Mouse (Mus musculus) midbrain, embryonic 16.5 days (tissue): ENCODE measurements around the gene Tuba8. TPM values are rescaled to one million over a fixed set of nuclear protein-coding genes. Genes with fewer than 3 reads are reported as not detected.

Experiments used
- ATAC-seq: fragments of 200-750 bp; cut with Nextera tagmentation; 2 replicates; pipeline ENCODE4 v1.8.0; 2017; ENCODE audit warnings: moderate TSS enrichment
- H3K27ac ChIP-seq: fragments of 300-500 bp; sonication (generic); 2 replicates; pipeline ENCODE4 v1.5.1; 2014; ENCODE audit warnings: mild to moderate bottlenecking, low read length, mixed read lengths
- H3K27me3 ChIP-seq: fragments of 300-500 bp; sonication (generic); 2 replicates; pipeline ENCODE4 v1.6.1; 2014; ENCODE audit warnings: low read depth, low read length, mixed read lengths; ENCODE audit not compliant: control insufficient read depth, insufficient read depth
- H3K36me3 ChIP-seq: fragments of 300-500 bp; sonication (generic); 2 replicates; pipeline ENCODE4 v1.6.1; 2014; ENCODE audit warnings: mild to moderate bottlenecking, low read length, moderate library complexity, mixed read lengths; ENCODE audit not compliant: control insufficient read depth, insufficient read depth
- H3K4me1 ChIP-seq: fragments of 300-500 bp; sonication (generic); 2 replicates; pipeline ENCODE4 v1.6.1; 2014; ENCODE audit warnings: mild to moderate bottlenecking, low read length, mixed read lengths; ENCODE audit not compliant: control insufficient read depth, insufficient read depth
- H3K4me2 ChIP-seq: fragments of 300-500 bp; sonication (generic); 2 replicates; pipeline ENCODE4 v1.6.1; 2014; ENCODE audit warnings: mild to moderate bottlenecking, low read length, mixed read lengths
- H3K4me3 ChIP-seq: fragments of 300-500 bp; sonication (generic); 2 replicates; pipeline ENCODE4 v1.5.1; 2014; ENCODE audit warnings: low read depth, mild to moderate bottlenecking, low read length, moderate library complexity, mixed read lengths
- H3K9ac ChIP-seq: fragments of 300-500 bp; sonication (generic); 2 replicates; pipeline ENCODE4 v1.6.1; 2014; ENCODE audit warnings: low read depth, low read length, mixed read lengths
- H3K9me3 ChIP-seq: fragments of 300-500 bp; sonication (generic); replicated peaks from 2 replicates; pipeline ENCODE4 v1.6.1; 2014; ENCODE audit warnings: mild to moderate bottlenecking, low read length, mixed read lengths; ENCODE audit not compliant: control insufficient read depth, poor library complexity, severe bottlenecking
- WGBS: fragments of 180-500 bp; shearing (Covaris S2); extraction: QIAGEN DNeasy Blood & Tissue Kit; methylation state at CpG from one replicate; pipeline ENCODE4 v1.1.7; 2014; 5-methylcytosine and 5-hydroxymethylcytosine counted together
- polyA plus RNA-seq: library from polyadenylated mRNA; unstranded; fragments of >200 nt; fragmentation: Nextera tagmentation; extraction: Ambion mirVana; gene quantifications from 2 replicates; pipeline ENCODE4 v1.2.1, GENCODE M21; 2015

Gene Tuba8
- polyA plus RNA-seq, 1 experiment from 2014 or later: 1.3 TPM

DNA sequence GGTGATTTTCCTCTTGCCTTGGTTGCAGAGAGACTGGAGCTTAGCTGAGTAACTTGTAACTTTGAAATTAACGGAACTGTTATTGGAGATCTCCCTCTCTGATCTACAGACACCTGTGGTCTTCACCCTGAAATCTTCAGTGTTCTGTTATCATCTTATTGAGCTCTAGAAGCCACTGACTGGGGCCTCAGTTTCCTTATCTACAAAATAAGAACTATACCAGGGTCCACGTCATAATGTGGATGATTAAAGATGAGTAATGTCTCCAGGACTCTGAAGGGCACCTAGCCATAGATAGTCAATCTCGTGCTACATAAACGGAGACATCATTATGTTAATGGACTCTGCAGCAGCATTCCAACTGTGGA lies 33.8 kb upstream of the Tuba8 start:
- 89% methylated on average over 4 of the region's 4 CpGs for WGBS
- H3K27ac ChIP-seq: no peak overlapping the region
- ATAC-seq: no peak

DNA sequence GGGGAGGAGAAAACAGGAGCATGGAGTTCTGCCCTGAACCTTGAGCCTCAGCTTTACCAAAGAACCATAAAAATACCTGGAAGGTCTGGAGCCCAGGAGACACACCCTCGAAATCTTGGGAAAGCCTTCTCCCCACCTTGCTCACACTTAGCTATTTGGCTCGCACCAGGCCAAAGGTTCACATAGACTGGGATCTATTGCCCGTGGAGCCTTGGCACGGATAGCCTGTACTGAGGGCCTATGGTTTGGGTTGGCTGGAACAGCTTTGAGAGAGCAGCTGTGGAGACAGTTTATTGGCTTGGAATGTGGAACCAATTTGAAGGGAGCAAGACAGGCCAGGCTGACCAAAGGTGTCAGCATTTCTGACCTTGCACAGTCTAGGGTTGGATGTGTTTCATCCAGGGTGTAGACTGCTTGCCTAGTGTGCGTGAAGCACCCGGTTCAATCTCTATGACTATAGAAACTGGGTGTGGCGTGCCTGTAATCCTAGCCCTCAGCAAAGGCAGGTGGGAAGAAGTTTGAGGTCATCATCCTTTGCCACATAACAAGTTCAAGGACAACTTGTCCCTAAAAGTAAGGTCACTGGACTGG lies 33.3 kb upstream of the Tuba8 start:
- peaks cover 7% of the 10 kb centered on the region; the same call in 1 of the 2 replicates for H3K4me1 ChIP-seq
- no peaks in the 10 kb centered on the region for H3K36me3 ChIP-seq
- no peaks in the 10 kb centered on the region for H3K27me3 ChIP-seq
- no peak overlapping the region for H3K4me2 ChIP-seq
- no peaks in the 10 kb centered on the region for H3K9me3 ChIP-seq
- H3K4me3 ChIP-seq: no peak overlapping the region
- no peak overlapping the region for H3K9ac ChIP-seq
- ATAC-seq: no peak
- WGBS: 89% methylated on average over 7 of the region's 7 CpGs
- no peak overlapping the region for H3K27ac ChIP-seq

More for the DNA sequence above, 33.8 kb upstream of the Tuba8 start:
- Histone ChIP-seq H3K36me3 (no peaks in the 10 kb centered on the region), H3K4me1 (peaks cover 7% of the 10 kb centered on the region; the same call in 1 of the 2 replicates), H3K9ac (no peak overlapping the region), H3K27me3 (no peaks in the 10 kb centered on the region), H3K4me3 (no peak overlapping the region), H3K9me3 (no peaks in the 10 kb centered on the region), H3K4me2 (no peak overlapping the region)

- H3K9me3 ChIP-seq: no peaks in the 10 kb centered on the region
- H3K4me2 ChIP-seq: no peak overlapping the region
- no peaks in the 10 kb centered on the region for H3K36me3 ChIP-seq
- H3K4me3 ChIP-seq: no peak overlapping the region
- 60% methylated on average over 7 of the region's 7 CpGs for WGBS
- peaks cover 7% of the 10 kb centered on the region; the same call in 1 of the 2 replicates for H3K4me1 ChIP-seq
- ATAC-seq: 0 out of 2 replicates have a peak, but pooled peaks have one; percentile 15
- H3K27ac ChIP-seq: no peak overlapping the region
- H3K27me3 ChIP-seq: no peaks in the 10 kb centered on the region
- no peak overlapping the region for H3K9ac ChIP-seq
Observed at GRCm38 (mm10) chr6:121178700-121179358, 31.7 kb upstream of the Tuba8 start.

DNA sequence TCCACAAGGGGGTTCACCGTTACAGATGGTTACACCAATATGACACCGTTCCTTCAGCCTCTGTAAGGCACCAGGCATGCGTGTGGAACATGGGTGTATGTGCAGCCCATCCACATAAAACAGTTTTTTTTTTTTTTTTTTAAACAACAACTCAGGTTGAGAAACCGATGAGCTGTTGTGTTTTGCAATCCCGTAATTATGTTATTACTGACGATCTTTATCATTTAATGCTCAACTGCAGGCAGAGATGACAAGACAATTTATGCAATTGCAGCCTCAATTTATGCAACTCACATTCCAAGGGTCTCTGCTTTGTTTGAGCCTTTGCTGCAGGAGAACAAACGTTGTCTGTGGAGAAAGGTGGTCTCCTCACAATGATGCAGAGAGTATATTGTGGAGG lies 30.6 kb upstream of the Tuba8 start:
- no peak overlapping the region for H3K9ac ChIP-seq
- WGBS: 75% methylated on average over 7 of the region's 7 CpGs
- H3K4me3 ChIP-seq: no peak overlapping the region
- no peaks in the 10 kb centered on the region for H3K36me3 ChIP-seq
- H3K27me3 ChIP-seq: no peaks in the 10 kb centered on the region
- no peak overlapping the region for H3K27ac ChIP-seq
- H3K4me1 ChIP-seq: peaks cover 11% of the 10 kb centered on the region
- H3K9me3 ChIP-seq: no peaks in the 10 kb centered on the region
- H3K4me2 ChIP-seq: no peak overlapping the region
- no peak for ATAC-seq

DNA sequence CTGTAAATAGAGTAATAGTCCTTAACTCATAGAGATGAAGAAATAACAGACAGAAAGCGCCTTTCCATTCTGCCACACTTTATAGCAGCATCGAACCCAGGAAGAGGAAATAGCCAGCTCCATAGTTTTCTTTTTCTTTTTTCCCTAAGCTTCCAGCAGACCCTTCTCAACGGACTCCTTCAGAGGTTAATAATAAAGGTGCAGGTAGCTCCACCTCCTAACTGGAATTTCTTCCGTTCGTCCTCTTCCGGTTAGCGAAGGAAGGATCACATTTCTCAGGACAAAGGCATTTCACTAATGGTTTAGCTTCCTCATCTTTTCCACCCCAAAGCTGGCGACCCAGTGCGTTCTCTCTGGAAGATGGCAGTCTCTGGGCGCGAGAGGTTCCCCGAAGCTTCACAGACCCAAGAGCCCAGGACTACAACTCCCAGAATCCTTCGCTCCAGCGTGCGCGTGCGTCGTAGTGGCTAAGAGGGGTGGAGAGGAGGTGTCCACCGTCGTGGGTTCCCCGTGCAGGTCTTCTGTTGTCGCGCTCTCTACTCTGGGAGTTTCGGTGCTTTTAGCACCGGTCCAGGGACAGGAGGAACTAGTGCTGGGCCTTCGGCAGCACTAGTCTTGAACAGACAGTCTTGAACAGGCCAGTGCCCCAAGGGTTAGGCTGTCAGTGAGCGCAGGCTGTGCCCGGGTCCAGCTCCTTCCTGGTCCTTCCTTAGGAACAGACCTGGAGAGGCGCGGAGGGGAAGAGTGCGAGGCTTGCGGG lies 26.9 kb upstream of the Tuba8 start, which contains the start of gene Pex26:
TSS of gene Pex26 (plus strand) at position 254 of the 760 bp plus-strand sequence.
- Histone ChIP-seq H3K27me3 (no peaks in the 10 kb centered on the region), H3K4me3 (peak within 1 kb of the TSS; percentile 78), H3K4me2 (peak within 1 kb of the TSS; percentile 75), H3K4me1 (peaks cover 18% of the 10 kb centered on the region), H3K9me3 (no peaks in the 10 kb centered on the region), H3K9ac (peak within 1 kb of the TSS; percentile 83), H3K36me3 (no peaks in the 10 kb centered on the region), H3K27ac (peak within 1 kb of the TSS; percentile 85)
- peak; percentile 93 for ATAC-seq
- 1% methylated on average over 32 of the region's 32 CpGs for WGBS

GRCm38 (mm10) chr6:121184198-121185140 lies 26.0 kb upstream of the Tuba8 start:
- peak overlapping the region; percentile 78 for H3K4me3 ChIP-seq
- H3K4me1 ChIP-seq: peaks cover 18% of the 10 kb centered on the region
- ATAC-seq: peak; percentile 61
- H3K36me3 ChIP-seq: no peaks in the 10 kb centered on the region
- WGBS: 4% methylated on average over 35 of the region's 35 CpGs
- peak overlapping the region; percentile 83 for H3K9ac ChIP-seq
- H3K9me3 ChIP-seq: no peaks in the 10 kb centered on the region
- peak overlapping the region; percentile 75 for H3K4me2 ChIP-seq
- peak overlapping the region; percentile 85 for H3K27ac ChIP-seq
- H3K27me3 ChIP-seq: no peaks in the 10 kb centered on the region

DNA sequence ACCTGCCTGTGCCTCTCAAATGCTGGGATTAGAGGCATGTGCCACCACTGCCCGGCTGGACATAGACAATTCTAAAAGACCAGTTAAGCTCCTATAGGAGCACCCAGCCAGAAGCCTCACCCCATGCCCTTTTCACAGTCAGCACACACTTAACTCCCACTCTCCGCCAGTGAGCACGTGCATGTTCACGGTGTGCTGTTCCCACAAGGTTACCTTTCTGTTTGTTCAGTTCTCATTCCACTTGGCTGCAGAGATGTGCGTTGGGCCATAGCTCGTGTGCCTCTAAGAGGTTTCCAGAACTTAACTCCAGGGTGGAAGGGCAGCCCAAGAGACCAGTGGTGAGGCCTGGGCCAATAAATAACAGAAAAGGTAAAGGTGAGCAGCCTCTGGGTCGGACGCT lies 25.3 kb upstream of the Tuba8 start:
- Histone ChIP-seq H3K9ac (peak overlapping the region; percentile 31; the same call in 1 of the 2 replicates), H3K4me2 (peak overlapping the region; percentile 75), H3K9me3 (no peaks in the 10 kb centered on the region), H3K27me3 (no peaks in the 10 kb centered on the region), H3K4me1 (peaks cover 18% of the 10 kb centered on the region), H3K27ac (no peak overlapping the region), H3K4me3 (peak overlapping the region; percentile 78), H3K36me3 (peaks cover 4% of the 10 kb centered on the region; the same call in 1 of the 2 replicates)
- ATAC-seq: no peak
- WGBS: 80% methylated on average over 8 of the region's 8 CpGs

DNA sequence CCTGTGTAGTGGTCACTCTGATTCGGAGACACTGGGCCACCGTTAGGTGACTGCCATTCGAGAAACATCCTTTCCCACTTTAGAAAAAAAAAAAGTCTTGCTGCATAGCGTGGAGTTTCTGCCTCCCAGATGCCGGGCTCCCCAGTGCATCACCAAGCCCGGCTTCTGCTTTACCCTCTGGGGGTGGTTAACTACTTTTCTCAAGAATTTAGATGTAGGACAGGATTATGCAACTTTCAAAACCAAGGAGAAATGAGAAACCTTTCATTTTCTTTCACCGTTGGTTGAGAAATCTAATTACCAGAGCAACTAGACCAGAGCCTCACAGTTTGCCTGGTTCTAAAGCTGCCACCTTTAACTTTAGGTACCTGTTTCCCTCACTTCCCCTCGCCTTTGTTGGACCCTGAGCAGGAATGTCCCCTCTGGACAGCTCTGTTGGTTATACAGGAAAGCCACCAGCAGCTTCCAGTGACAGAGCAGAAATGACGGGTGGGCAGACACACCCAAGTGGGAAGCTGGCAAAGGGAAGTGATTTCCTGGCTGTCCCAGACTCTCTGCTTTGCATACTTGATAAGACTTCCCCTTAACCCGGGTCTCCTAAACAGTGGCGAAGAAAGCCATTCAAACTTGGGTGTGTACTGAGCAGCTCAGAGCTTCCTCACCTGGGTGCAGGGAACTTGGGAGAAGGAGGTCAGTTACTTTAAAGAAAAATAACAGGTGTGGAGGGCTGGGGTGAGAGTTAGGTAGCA lies 19.1 kb upstream of the Tuba8 start:
- Histone ChIP-seq H3K4me1 (no peaks in the 10 kb centered on the region), H3K36me3 (peaks cover 16% of the 10 kb centered on the region), H3K9ac (no peak overlapping the region), H3K4me2 (no peak overlapping the region), H3K4me3 (no peak overlapping the region), H3K9me3 (no peaks in the 10 kb centered on the region), H3K27ac (no peak overlapping the region), H3K27me3 (no peaks in the 10 kb centered on the region)
- ATAC-seq: no peak
- 87% methylated on average over 11 of the region's 11 CpGs for WGBS
